Mouse (Mus musculus) Patski (cell line): Measurements from ENCODE around the gene Zmiz1. TPM values are rescaled to one million over a fixed set of nuclear protein-coding genes. Genes with fewer than 3 reads are reported as not detected.
A peak's percentile ranks its signal among the peaks of the same experiment; 100 is the strongest.

Source experiments
- ATAC-seq: fragments of 100-300 bp; one replicate; pipeline ENCODE4 v1.8.0; 2021
- CTCF ChIA-PET: fragments of 350-600 bp; sonication (Branson Sonifier 250); formaldehyde crosslinking; loops from one replicate; lab custom pipeline; 2022; ENCODE audit warnings: inconsistent platforms; lab: Charles Lee
- POLR2A ChIA-PET: fragments of 350-600 bp; sonication (Branson Sonifier 250); formaldehyde crosslinking; loops from one replicate; lab custom pipeline; 2022; ENCODE audit warnings: antibody characterized with exemption, inconsistent platforms; lab: Charles Lee
- DNase-seq: peaks from one replicate; pipeline ENCODE4 v3.0.0-alpha.2; 2011; ENCODE audit warnings: low read depth, low spot score
- H3K27me3 ChIP-seq: fragments of 371-371 bp; one replicate; pipeline ENCODE4 v1.5.1; 2021
- CTCF ChIP-seq: fragments of 100-300 bp; IDR thresholded peaks from one replicate; pipeline ENCODE4 v1.5.1; 2021
- in situ Hi-C: fragments of 300-500 bp; cut with MboI; formaldehyde crosslinking; loops from 3 replicates; pipeline ENCODE4 v1.11.1; 2018; ENCODE audit warnings: low pct_unique_long_range_greater_than_20kb, mixed read lengths
- polyA plus RNA-seq: library from polyadenylated mRNA; unstranded; gene quantifications from one replicate; pipeline ENCODE4 v1.2.3, GENCODE M21; 2021

Gene Zmiz1
- polyA plus RNA-seq, 1 experiment from 2014 or later = 55.2 TPM

DNA sequence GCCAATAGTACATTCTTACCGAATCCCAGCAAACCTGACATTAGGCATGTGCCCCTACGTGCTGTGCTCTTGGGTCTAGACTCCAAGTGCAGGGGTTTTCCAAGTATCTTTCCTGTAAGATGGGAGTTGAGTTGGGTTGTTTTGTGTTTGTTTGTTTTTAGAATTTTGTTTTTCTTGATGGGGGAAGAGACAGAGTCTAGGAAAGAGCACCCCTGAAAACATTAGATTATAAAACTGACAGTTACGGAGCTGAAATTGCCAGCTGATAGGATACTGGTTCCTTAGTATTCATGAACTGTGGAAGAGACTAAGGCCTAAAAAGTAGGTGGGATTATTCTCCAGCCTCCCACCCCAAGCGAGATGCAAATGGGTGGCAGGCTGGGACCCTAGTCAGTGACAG, 21.5 kb downstream of the Zmiz1 start:
- no peak for DNase-seq
- in situ Hi-C loops = no loop called here
- ATAC-seq = no peak
- ChIA-PET CTCF (no interaction called here), POLR2A (interaction anchor here (0.6 to 0.7 kb wide), 2 partner anchors 20 to 702 kb away, joined by 3 read pairs; no protein-coding TSS in a partner anchor)
- no peaks in the 10 kb centered on the region for H3K27me3 ChIP-seq
- TF ChIP-seq CTCF = no peak

DNA sequence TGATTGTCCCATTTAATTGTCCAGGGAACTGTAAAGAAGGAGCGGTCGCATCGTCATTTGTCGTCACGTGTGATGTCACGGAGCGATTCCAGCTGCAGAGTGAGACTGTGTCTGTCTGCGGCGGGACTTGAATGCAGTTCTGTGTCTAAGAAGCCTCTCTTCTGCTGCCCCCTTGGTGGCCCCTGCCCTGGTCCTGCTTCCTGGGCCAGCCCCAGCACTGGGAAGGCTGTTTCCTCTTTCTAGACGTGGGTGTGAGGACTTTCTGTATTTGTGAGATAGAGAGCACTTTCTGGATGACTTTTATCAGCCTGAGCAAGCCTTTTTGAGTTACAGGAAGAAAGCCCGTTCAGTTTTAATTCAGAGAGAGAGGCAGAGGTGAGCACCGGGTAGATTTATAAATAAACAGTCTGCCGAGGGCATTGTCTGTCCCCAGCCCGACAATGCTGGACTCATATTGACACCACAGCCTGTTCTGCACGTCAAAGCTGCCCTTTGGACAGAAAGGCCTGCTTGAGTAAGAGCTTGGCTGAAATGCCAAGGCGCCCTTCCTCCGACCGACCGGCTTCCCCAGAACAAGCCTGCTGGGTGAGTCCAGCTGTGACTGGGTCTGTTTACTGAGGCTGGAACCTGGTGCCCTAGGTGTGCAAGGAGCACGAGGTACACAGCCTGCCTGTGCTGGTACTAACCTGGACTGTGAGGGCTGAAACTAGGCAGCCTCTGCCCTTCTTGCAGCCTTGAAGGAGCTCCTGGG, 22.1 kb downstream of the Zmiz1 start:
- no peaks in the 10 kb centered on the region for H3K27me3 ChIP-seq
- ATAC-seq (no peak), DNase-seq (no peak)
- ChIA-PET CTCF (no interaction called here), POLR2A (interaction anchor here (0.6 to 0.8 kb wide), 5 partner anchors 17 to 703 kb away, joined by 3 to 6 read pairs (median 3); no protein-coding TSS in a partner anchor)
- TF ChIP-seq CTCF = no peak
- in situ Hi-C loops = no loop called here

DNA sequence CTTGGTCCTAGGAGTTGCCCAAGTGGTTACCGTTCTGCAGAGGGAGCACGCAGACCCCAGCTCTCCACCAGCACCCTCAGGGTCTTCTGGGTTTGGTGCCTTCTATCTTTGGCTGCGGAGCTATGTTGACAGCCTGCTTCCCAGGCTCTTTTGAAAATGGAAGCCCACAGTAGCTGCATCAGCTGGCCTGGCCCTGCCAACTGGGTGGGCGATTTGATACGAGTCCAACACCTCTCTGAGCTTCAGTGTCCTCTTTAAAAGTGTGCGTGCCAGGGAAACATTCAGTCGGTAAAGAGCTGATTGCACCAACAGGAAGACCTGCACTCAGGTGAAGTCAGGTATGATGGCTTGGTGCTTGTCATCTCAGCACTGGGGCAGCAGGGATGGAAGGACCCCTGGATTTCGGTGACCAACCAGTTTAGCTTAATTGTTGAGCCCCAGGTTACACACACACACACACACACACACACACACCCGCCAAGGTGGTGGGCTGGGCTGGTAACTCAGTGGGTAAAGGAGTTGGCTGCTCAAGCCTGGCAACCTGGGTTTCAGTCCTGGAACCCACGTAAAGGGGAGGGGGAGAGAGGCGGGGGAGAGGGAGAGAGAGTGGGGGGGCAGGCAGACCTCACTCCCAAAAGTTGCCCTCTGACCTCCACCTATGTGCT, 22.8 kb downstream of the Zmiz1 start:
- DNase-seq (no peak), ATAC-seq (no peak)
- CTCF ChIA-PET = interaction anchor here (1.6 kb wide), 1 partner anchor 25 kb away, joined by 3 read pairs; no protein-coding TSS in a partner anchor
- no peaks in the 10 kb centered on the region for H3K27me3 ChIP-seq
- in situ Hi-C loops = no loop called here
- POLR2A ChIA-PET = interaction anchor here (0.6 to 0.8 kb wide), 3 partner anchors 18 to 127 kb away, joined by 3 to 6 read pairs (median 3); no protein-coding TSS in a partner anchor
- TF ChIP-seq CTCF = no peak

DNA sequence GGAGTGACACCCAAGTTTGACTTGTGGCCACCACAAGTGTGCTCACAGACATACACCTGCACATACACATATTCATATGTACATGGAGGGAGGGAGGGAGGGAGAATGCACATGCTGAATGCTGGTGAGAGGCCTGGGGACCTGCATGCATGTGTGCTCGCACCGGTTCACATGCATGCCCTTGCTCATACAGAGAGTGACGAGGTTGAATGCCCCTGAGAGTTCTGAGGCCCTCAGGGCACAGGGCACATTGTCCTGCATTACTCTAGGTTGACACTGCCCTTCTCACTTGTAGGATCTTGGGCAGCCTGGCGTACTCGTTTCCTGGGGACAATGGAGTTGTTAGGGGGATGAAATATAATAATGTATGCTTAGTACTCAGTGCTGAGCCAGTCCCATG, 23.4 kb downstream of the Zmiz1 start:
- DNase-seq = no peak
- ChIA-PET POLR2A (no interaction called here), CTCF (interaction anchor here (1.6 kb wide), 1 partner anchor 24 kb away, joined by 3 read pairs; no protein-coding TSS in a partner anchor)
- H3K27me3 ChIP-seq = no peaks in the 10 kb centered on the region
- TF ChIP-seq CTCF = no peak
- in situ Hi-C loops = no loop called here
- ATAC-seq = no peak

GRCm38 (mm10) chr14:25483285-25483684, 24.3 kb downstream of the Zmiz1 start:
- no peak for DNase-seq
- H3K27me3 ChIP-seq = no peaks in the 10 kb centered on the region
- in situ Hi-C loops = no loop called here
- ATAC-seq = no peak
- ChIA-PET POLR2A (no interaction called here), CTCF (interaction anchor here (0.7 to 1.6 kb wide), 2 partner anchors 11 to 24 kb away, joined by 3 read pairs; no protein-coding TSS in a partner anchor)
- no peak for TF ChIP-seq CTCF

GRCm38 (mm10) chr14:25484049-25484448, 25.1 kb downstream of the Zmiz1 start:
- ATAC-seq (no peak), DNase-seq (no peak)
- H3K27me3 ChIP-seq = no peaks in the 10 kb centered on the region
- CTCF ChIA-PET = interaction anchor here (0.6 kb wide), 1 partner anchor 21 kb away, joined by 3 read pairs; no protein-coding TSS in a partner anchor
- in situ Hi-C loops = no loop called here
- TF ChIP-seq CTCF = no peak
- POLR2A ChIA-PET = interaction anchor here (0.6 kb wide), 1 partner anchor 12 kb away, joined by 6 read pairs; no protein-coding TSS in a partner anchor

DNA sequence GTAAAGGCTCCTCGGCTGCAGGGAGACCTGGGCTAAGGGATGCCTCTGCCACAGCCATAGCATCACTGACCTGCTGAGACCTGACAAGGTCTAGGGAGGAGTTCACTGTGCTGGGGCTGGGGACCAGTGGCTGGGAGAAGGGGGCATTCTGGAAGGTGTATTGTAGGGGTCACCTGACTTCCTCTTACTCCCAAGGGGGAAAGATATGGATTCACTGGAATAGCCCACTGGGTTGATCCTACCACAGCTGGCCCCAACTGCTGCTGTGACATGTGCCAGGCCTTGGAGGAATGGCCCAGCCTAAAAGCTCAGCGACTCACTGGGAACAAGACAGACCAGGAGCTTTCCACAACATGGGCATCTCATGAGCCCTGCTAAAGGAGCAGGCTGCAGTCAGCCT, 27.2 kb downstream of the Zmiz1 start:
- TF ChIP-seq CTCF = no peak
- DNase-seq = no peak
- no peak for ATAC-seq
- CTCF ChIA-PET = interaction anchor here (1.2 kb wide), 1 partner anchor 144 kb away, joined by 3 read pairs; no protein-coding TSS in a partner anchor
- in situ Hi-C loops = no loop called here
- POLR2A ChIA-PET = interaction anchor here (0.6 to 1.0 kb wide), 3 partner anchors 10 to 299 kb away, joined by 3 to 6 read pairs (median 4); no protein-coding TSS in a partner anchor
- H3K27me3 ChIP-seq = no peaks in the 10 kb centered on the region

GRCm38 (mm10) chr14:25486742-25487469, 27.9 kb downstream of the Zmiz1 start:
- no peak for TF ChIP-seq CTCF
- no peaks in the 10 kb centered on the region for H3K27me3 ChIP-seq
- peak; percentile 25 for ATAC-seq
- CTCF ChIA-PET = interaction anchor here (1.2 to 1.8 kb wide), 3 partner anchors 10 to 143 kb away, joined by 3 to 6 read pairs (median 5); no protein-coding TSS in a partner anchor
- in situ Hi-C loops = no loop called here
- POLR2A ChIA-PET = interaction anchor here (0.6 to 0.8 kb wide), 2 partner anchors 11 to 300 kb away, joined by 3 to 6 read pairs; no protein-coding TSS in a partner anchor
- no peak for DNase-seq

DNA sequence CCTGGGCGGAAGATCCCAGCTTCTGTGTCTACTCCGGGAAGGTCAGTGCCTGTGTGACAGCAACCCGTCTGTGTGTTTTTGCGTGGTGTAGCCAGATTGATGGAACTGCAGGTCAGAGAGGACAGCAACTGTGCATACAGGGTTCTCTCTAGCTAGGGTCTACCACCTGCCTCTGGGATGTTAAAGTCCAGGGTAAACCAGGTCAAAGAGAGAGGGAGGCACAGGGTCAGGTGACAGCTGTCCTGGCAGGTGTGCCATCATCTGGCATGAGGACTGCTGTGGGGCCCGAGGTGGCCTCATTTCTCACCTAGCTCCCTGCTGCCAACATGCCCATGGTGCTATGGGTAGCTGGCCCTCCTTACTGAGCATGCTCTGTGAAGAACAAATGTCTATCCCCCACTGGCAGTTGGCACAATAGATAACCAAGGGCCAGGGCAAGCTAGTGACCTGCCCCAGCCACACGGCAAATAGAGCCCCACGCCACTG, 28.5 kb downstream of the Zmiz1 start:
- in situ Hi-C loops = no loop called here
- ChIA-PET POLR2A (interaction anchor here (1.4 kb wide), 1 partner anchor 71 kb away, joined by 3 read pairs; no protein-coding TSS in a partner anchor), CTCF (interaction anchor here (1.2 to 1.8 kb wide), 3 partner anchors 11 to 143 kb away, joined by 3 to 6 read pairs (median 5); no protein-coding TSS in a partner anchor)
- no peaks in the 10 kb centered on the region for H3K27me3 ChIP-seq
- TF ChIP-seq CTCF = no peak
- ATAC-seq (no peak), DNase-seq (no peak)
